Mouse (Mus musculus): ENCODE measurements around the gene Atf5. TPM values are rescaled to one million over a fixed set of nuclear protein-coding genes. Genes with fewer than 3 reads are reported as not detected.

The Atf5 gene
- total RNA-seq, 2 experiments from 2014 or later = 57.2 to 70.6 TPM

DNA sequence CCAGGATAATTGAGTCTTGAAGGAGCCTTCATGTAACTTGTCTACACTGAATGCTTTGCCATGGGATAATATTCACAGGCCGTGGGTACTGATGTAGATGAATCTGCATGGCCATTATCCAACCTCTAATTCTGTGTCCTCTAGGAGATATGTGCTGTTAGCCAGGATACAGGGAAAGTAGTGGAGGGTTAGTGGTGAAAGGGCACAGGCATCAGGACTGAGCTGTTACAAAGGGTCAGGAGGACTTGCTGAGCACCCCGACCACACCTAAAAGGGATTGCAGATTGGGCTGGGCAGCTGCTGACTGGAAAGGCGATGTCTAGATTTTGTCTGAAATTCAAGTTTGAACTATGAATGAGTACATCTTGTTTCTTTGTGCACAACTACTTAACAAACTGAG is 4.1 kb upstream of the Atf5 start:
- DNase-seq = no peak

DNA sequence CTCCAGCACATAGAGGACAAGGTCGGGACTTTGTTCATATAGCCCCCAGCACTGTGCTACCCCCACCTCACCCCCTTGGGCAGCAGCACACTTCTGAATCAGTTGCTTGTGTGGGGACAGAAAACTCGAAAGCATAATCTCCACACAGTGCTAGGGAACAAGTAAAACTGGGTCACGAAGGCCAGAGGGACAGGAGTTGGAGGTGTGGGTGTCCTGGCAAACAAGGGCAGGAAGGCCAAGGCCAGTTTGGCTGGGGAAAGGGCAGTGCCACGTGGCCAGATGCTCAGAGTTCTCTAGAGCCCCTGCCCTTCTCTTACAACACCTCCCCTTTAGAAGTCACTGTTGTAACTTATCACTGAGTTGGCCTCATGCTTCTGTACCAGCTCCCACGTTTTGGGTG is 3.4 kb upstream of the Atf5 start:
- no peak for DNase-seq

DNA sequence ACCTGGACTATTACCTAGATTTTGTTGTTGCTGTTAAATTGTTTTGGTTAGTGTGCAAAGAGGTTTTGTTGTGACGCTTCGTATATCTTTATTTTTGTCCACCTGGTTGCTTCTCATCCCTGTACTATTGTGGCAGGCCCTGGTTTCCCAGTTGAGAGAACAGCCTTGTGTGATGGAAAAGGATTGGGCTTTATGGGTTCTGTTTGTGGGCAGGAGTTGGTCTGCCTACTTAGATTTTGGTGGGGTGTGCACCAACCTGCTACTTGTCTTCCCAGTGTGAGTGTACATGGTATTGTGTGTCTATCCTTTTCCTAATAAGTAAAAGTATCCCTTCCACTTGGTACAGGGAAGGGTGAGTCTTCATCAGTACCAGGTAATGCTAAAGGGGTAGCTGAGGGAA is 2.9 kb upstream of the Atf5 start:
- no peak for DNase-seq

DNA sequence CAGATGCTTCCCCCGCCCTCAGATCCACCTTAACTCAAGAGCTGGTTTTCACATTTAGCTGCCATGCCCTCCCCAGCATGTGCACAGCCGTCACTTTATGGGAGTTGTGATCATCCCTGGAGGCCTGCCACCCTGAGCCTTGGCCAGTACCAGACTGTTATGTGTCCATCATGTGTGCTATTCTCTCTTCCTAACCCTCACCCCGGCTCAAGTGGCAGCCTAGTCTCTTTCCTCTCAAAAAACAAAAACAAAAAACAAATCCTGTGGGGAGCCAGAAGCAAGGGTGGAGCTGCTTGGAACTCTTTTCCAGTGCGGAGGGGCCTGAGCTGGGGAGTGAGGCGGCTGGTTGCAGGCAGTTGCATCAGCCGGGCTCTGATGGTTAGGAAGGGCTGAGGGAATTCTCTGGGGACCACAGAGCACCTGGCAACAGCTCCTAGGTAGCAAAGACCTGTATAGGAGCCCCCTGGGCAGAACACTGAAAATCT is 2.3 kb upstream of the Atf5 start:
- peak; percentile 67 for DNase-seq

DNA sequence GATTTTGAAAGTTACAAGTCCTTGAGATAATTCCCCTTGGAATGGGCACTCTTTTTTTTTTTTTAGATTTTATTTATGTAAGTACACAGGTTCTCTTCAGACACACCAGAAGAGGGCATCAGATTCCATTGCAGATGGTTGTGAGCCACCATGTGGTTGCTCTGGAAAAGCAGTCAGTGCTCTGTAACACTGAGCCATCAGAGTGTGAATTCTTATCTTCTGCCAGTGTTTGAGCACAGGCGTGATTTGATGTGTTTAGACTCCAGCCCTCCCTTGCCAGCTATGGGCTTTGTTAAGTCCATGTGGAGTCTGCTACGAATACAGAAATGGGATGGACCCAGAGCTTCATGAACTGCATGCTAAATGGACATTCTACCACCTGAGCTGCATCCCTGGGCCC is 1.7 kb upstream of the Atf5 start:
- DNase-seq = no peak

DNA sequence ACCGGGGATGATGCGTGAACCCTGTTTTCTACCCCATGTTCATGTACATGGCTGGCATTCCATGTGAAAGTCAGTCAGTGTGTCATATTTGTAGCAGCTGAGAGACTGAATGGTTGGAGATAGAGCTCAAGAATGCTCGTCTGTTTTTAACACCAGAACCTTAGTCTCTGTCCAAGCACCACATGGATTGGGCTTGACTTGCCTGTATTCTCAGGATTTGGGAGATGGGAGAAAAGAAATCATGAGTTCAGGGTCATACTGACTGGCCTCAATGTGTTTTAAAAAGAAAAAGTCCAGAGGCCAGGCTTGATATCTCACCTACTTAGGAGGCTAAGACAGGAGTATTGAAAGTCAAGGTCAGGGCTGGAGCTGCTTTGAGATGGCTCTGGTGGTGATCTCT is 983 bp upstream of the Atf5 start:
- DNase-seq = no peak

DNA sequence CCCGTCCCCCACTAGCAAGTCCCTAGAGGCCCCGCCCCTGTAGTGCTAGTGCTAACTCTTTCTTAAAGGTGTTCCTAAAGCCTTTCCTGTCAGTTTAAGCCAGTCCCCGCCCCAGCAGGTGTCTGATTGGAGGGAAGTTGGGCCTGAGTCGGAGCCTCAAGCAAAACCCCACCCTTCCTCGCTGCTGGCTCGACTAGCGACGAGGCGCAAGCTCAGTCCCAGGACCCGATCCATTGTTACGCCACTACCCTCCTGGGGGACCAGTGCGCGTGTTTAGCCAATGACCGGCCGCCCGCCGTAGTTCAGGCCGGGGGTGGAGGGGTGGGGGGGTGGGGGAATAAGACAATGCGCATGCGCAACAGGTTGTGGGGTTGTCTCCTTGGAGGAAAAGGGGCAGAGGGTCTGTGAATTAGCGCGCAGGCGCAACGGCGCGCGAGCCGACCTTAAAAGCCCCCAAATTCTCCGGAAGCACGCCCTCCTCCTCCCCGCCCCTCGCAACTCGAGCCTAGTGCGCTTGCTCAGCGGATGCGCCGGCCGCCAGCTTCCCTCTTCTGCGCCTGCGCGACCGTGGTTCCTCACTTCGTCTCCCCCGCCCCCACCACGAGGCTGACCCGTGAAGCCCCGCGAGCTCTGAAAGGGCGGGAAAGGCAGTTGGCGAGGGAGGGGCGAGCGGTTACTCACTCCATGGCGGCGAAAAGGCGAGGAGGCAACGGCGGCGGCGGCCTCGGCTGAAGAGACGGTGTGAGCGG is 563 bp downstream of the Atf5 start, which contains the start of the genes Nup62 and Il4i1:
Nup62 (plus strand) TSS at position 368 of the 749 bp plus-strand sequence.
Il4i1 (plus strand) TSS at position 667 of the 749 bp plus-strand sequence.
- peak; percentile 98 for DNase-seq

DNA sequence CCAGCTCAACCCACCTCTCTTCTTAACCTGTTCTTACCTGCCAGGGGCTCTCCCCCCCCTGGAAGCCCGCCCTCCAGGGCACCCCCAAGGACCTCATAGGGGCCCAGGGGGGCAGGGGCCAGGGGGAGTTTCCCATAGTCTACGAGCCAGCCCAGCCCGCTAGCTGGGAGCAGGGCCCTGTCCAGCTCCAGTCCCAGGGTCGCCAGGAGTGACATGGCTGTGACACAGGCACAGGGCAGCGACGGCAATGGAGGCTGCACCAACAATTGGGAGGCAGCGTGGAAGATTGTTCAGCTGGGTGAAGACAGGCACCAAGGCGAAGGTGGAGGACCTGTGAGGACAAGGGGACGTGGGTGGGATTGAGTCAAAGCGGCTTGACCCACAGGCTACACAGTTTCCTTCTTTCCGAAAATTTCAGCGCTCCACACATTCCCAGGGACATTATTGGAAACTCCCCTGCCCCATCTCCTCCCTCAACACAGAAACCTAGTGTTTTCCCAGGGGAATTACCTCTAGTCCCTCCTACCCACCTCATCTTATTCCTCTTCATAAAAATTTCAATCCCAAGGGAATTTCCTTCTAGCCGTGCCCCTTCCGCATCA is 1.4 kb downstream of the Atf5 start:
- no peak for DNase-seq

DNA sequence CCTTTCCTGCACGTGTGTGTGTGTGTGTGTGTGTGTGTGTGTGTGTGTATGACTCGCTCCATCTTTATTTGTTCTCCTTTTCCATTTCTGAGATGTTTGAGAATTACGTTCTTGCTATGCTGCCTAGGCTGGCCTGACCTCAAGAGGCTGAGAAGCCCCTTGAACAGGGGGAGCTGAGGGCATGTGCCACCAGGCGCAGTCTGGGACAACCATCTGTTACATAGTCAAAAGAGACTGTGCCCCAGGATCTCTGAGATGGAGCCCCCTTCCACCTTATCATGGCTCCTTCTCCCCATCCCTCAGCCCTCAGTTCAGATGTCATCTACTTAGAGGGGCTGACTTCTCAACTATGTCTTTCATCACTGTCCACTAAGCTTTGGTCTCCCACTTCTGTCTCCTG is 2.0 kb downstream of the Atf5 start:
- DNase-seq = no peak

DNA sequence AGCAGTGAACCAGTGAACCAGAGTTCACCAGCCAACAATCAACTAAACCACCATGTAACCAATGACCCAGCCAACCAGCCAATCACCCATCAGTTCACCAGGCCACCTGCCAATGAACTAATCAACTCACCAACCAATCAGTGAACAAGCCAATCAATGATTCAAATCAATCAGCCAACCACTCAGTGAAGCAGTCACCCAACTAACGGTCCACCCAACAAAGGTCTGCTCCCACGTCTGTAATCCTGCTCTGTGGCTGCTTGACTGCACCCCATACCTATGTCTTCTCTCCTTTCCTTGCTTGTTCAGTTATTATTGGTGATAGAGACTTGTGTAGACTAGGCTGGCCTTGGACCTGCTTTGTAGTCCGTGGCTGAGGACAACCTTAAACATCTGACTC is 2.5 kb downstream of the Atf5 start:
- no peak for DNase-seq

DNA sequence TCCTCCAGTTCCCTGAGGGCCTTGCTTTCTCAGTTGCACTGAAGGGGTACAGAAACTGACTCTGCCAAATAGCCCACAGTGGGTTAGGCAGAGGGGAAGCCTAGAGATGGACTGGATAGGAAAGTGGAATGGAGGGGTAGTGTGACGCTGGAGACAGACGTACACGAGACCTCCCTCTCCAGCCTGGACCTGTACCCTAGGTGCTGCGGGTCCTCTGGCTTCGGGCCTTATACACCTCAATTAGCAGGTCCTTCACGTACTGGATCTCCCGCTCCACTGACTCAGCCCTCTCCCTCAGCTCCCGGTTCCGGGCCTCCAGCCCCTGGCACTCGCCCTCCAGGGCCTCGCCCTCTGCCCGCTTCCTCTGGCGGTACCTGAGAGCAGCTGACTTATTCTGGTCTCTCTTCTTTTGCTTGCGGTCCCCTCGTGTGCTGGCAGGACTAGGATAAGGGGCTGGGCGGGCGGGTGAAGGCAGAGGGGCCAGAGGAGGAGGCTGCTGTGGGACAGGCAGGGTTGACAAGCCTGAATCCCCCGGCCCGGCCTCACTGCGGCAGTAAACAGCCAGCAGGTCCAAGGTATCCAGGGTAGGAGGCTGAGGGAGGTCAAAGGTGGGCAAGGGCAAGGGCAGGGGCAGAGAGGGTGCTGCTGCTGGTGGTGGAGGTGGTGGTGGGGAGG is 3.7 kb downstream of the Atf5 start:
- DNase-seq = no peak

DNA sequence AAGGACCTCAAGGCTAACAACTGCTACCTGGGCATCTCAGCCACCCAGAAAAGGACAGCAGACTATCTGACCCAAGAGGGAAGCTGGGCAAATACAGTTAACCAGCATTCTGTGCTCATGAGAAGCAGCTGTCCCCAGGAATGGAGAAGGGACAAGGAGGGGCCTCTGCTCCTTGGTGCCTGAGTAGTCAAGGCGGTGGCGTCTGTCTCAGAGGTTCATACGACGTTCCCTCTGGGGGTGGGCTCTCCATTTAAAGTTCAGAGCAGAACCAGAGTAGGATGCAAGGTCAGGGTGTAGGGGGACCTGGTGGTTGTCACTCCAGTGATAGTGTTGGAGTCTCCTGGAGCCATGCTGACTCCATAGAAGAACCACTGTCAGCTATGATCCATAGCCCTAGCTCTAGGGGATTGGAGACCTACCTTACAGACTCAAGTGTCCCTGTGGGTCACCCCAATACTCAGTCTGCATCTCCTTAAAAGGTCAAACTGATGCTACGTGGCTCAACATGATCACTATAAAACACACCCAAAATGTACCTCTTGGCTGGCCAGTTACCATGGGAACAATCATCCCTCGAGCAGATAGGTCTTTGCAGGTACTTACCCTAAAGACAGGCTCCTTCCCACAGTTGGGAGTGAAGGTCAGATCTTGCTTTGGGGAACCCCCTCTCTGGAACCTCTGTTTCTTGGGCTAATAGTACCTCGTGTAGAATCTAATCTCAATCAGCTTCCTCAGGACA is 5.5 kb downstream of the Atf5 start:
- no peak for DNase-seq

DNA sequence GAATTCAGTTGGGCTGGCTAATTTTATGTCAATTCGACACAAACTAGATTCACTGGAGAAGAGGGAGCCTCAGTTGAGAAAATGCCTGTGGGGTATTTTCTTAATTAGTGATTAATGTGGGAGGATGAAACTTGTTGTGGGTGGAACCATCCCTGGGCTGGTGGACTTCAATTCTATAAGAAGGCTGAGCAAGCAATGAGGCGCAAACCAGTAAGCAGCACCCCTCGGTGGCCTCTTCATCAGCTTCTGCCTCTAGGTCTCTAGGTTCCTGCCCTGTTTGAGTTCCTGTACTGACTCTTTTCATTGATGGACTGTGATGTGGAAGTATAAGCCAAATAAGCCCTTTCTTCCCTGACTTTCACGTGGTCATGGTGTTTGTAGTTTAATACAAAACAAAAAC is 6.1 kb downstream of the Atf5 start:
- no peak for DNase-seq

DNA sequence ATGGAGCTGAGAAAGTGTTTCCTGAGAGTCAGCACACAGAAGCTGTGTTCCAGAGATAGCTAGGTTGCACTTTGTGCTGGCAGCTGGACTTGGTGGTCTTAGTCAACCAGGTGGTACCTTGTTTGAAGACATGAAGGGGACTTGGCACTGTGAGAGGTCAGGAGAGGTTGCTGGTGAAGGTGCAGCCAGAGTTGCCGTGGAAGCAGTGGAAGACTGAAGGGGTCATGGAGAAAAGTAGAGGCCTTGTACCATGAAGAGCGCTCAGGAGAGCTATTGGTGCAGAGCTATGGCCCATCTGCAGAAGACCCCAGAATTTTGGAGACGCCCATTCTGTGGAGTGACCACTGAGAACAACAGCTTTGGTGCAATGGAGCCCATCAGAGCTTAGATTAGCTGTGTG is 7.0 kb downstream of the Atf5 start:
- no peak for DNase-seq

DNA sequence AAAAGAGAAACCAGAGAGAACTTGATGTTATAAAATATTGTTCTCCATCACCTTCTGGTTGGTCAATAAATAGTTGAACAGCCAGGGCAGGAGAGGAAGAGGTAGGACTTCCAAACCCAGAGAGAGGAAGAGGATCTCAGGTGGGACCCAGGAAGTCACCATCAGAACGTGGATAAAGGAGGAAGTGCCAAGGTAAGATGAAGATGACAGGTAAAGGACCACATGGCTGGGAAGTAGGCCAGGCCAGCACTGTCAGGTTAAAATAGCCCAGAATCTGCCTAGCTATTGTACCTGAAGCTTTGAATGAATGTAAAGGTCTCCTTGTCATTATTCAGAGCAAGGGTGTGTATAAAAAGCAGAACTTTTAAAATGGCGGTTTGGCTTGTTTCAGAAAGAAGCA is 7.5 kb downstream of the Atf5 start:
- no peak for DNase-seq

DNA sequence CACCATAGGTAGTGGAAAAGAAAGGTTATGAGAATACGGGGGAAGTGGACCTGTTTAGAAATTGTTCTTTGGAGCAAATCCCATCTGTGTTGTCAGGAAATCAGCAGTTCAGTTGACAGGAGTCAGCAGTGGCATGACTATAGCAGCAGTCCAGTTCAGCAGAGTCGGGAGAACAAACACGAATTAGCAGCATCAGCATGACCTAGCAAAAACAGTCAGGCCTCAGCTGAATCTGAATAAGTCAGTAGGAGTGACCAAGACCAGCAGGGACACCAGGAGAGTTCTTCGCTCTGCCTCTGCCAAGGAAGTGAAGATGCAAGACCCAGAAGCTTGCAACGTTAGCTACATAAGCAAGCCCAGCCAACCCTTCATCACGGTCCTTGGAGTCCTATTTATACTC is 23.7 kb downstream of the Atf5 start:
- DNase-seq = no peak

DNA sequence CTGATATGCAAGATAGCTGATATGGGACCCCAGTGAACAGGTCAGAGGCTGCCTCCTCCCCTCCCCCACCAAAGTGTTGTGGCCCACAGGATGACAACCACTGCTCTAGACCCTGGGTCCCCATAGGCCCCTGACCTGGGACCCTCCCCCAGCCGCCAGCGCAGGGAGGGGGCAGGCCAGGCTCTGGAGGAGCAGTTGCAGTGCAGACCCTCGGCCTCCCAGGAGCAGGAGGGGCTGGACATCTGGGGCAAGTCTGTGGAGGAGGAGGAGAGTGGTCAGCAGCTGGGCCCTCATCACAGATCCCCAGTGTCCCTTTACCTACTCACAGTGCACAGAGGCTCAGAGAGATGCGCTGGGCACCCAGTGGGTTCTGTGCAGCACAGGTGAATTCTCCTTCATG is 26.4 kb downstream of the Atf5 start:
- no peak for DNase-seq

DNA sequence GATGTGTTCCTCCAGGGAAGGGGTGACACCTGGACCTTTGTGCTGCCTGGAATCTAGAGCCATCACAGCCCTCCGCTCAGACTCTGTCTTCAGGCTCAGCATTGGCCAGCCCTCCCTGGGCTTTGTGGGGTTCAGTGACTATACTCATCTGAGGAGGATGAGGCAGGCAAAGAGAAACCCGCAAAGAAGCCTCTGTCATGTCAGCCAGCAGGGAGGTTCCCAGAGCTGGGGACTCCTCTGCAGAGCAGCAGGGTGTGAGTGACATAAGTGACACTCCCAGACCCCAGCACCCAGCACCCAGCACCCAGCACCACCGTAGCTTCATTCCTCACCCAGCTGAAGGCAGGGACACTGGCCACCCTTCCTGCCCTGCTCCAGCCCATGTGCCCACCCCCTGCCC is 26.9 kb downstream of the Atf5 start:
- no peak for DNase-seq

DNA sequence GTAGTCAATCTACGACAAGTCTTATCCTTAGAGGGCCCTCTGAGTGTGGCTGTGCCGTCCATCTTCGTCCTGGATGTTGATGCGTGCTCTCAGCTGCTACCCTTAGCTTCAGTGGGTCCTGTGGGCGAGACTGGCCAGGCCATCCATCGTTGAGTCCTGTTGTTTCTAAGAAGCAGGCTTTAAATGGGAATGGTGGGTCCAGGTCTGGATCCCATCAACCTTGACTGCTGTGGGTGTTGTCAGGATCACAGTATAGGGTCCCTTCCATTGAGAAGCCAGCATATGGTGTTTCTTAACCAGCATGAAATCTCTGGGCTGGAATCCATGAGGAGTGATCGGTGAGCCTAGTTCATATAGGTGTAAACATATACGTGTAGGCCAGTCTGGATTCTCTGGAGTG is 36.4 kb downstream of the Atf5 start:
- DNase-seq = no peak

DNA sequence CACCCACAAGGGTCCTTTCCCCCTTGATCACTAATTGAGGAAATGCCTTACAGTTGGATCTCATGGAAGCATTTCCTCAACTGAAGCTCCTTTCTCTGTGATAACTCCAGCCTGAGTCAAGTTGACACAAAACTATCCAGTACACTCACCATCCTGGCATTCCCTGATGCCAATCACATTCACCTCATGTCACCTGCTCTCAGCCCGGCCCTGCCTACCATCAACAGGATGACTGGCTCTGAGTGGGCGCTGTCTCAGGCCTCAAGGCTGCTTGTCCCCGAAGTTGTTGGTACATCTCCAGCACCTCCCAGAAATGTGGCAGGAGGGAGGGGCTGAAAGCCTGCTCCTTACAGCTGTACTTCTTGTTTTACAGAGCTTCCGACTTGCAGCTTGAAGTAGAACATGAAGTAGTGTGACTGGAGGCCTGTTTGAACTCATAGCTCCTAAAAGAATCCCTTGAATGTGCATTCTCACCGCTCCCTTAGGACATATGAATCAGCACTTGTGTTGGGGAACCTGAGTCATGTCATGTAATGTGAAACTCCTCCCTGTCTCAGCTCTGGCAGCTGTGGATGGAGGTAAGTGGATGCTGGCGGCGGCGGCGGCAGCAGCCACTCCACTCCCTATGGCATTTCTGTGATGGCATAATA is 39.5 kb downstream of the Atf5 start:
- no peak for DNase-seq

DNA sequence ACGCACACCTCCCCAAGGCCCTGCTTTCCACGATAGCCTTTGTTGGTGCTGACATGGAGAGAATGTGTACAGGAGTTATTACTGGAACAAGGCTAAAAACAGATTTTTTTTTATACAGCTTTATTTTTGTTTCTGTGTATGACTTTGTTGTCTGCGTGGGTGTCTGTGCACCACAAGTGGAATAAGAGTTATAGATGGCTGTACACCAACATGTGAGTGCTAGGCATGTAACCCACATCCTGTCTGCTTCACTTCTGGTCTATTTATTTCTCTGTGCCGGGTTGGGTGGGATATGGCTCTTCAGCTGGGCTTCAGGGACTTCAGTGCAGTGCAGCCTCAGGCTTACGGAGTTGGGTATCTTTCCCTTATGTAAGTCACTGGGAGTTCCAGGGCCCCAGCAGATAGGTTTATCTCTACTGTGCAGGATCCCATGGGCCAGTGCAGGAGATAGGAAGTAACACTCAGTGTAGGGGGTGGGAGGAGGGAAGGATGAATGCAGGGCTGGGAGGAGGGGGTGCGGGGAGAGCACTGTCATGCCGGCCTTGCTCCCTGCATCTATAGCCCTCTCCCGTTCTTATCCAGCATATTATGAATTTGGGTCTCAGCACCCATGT is 43.8 kb downstream of the Atf5 start:
- DNase-seq = no peak
